8 mouse cellular contexts compared by ENCODE assay signal in the genomic region with DNA sequence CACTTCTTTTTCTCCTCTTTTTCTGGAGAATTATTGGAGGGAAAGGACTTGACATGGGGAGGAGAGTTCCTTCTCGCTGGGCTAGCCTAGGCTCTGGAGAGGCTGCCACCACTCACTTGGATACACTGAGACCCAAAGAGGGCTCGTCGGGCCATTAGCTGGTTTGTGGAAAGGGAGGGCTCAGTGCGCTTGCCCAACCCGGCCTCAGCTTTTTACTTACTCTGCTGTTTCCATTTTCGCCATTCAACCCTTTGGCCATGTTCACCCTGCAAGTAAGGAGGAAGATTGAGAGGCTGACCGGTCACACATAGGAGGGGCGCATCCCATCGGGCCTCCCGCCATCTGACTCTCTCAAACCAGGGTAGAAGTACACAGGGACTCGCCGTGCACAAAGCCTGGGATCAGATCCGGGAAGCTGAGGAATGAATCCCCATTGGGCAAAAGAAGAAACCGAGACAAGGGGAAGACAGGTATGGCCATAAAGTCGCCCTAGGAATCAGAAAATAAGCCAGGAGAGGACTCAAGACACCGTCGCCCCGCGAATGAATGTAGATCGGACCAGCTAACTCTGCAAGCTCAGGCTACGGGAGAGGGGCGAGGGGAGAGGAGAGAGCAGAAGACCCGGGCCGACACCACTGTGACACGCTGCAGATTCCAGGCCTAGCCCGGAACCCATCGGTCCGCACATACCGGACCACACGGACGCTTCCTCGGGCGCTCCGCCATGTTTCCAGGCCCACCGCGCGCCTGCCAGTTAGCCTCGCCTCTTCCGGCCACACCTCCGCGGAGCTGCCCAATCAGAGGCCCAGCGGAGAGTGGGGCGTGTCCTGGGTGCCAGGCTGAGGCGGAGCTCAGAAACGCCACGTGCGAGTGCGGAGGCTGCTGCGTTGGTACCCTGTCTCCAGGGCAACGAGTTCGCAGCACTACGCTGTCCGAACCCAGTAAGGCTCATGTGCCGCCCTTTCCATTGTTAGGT. TPM values are rescaled to one million over a fixed set of nuclear protein-coding genes. Genes with fewer than 3 reads are reported as not detected.
A peak's percentile ranks its signal among the peaks of the same experiment; 100 is the strongest.
DNase-seq lines count a peak whose midpoint lies in the region; ATAC-seq and TF ChIP-seq lines count a peak whose summit lies in the region.

A gene (minus strand): TSS at position 760 of the 976 bp plus-strand sequence.

- peak within 1 kb of the TSS; percentile 51; the same call in 1 of the 2 replicates for H3K27ac ChIP-seq in embryonic facial prominence, embryonic 13.5 days
- H3K27ac ChIP-seq in kidney, adult 2 months (ENCODE audit: insufficient read depth, low read depth, low read length): no peak within 1 kb of the TSS
- H3K27ac ChIP-seq in limb, embryonic 12.5 days: no peak within 1 kb of the TSS
- peak within 1 kb of the TSS; percentile 40; the same call in 1 of the 2 replicates for H3K27ac ChIP-seq in midbrain, embryonic 15.5 days
- H3K27ac ChIP-seq in spleen, adult 2 months (ENCODE audit: insufficient read depth, low read length): no peak within 1 kb of the TSS

- DNase-seq in 3134 (ENCODE audit: extremely low read depth, insufficient read length, low spot score): peak; percentile 94
- peak; percentile 97 to 98 for DNase-seq in adrenal gland, postnatal 36 days
- DNase-seq in heart, adult 18-20 months: peak; percentile 96 to 97
- DNase-seq in kidney, adult 2 months: peak; percentile 97
- DNase-seq in spleen, adult 2 months (ENCODE audit: low read depth in 1 of 2, low spot score in 2 of 2): peak; percentile 90 to 94

- TF ChIP-seq CTCF in kidney, adult 2 months (conservative IDR thresholded peaks at IDR 0.05; ENCODE audit: insufficient read depth, insufficient read length, low read depth, low read length): no peak
- TF ChIP-seq CTCF in spleen, adult 2 months (IDR thresholded peaks at IDR 0.05; ENCODE audit: extremely low read depth, insufficient read depth, insufficient read length, insufficient replicate concordance): no peak

- peaks cover 43% of the 10 kb centered on the region for H3K36me3 ChIP-seq in embryonic facial prominence, embryonic 13.5 days
- no peaks in the 10 kb centered on the region for H3K36me3 ChIP-seq in kidney, adult 2 months (ENCODE audit: control insufficient read depth, insufficient read depth, low read length)
- H3K36me3 ChIP-seq in limb, embryonic 12.5 days: peaks cover 43% of the 10 kb centered on the region
- peaks cover 18% of the 10 kb centered on the region for H3K36me3 ChIP-seq in midbrain, embryonic 15.5 days (replicated peaks)
- H3K36me3 ChIP-seq in spleen, adult 2 months (ENCODE audit: control insufficient read depth, insufficient read depth, low read length): peaks cover 12% of the 10 kb centered on the region

- TF ChIP-seq POLR2A in kidney, adult 2 months (IDR thresholded peaks at IDR 0.05; ENCODE audit: low read depth, low read length): peak; percentile 50
- peak; percentile 41; the same call in 1 of the 2 replicates for TF ChIP-seq POLR2A in spleen, adult 2 months (IDR thresholded peaks at IDR 0.05; ENCODE audit: low read depth, low read length)

- H3K9me3 ChIP-seq in embryonic facial prominence, embryonic 13.5 days: no peaks in the 10 kb centered on the region
- H3K9me3 ChIP-seq in limb, embryonic 12.5 days: peaks cover 5% of the 10 kb centered on the region; the same call in 1 of the 2 replicates
- no peaks in the 10 kb centered on the region for H3K9me3 ChIP-seq in midbrain, embryonic 15.5 days

- 2% methylated on average over 54 of the region's 54 CpGs for WGBS in embryonic facial prominence, embryonic 13.5 days
- 3% methylated on average over 54 of the region's 54 CpGs for WGBS in kidney, adult 2 months
- 2% methylated on average over 54 of the region's 54 CpGs for WGBS in limb, embryonic 12.5 days
- 3% methylated on average over 54 of the region's 54 CpGs for WGBS in midbrain, embryonic 15.5 days
- WGBS in spleen, adult 2 months: 3% methylated on average over 54 of the region's 54 CpGs

- no peaks in the 10 kb centered on the region; the same call in 1 of the 2 replicates for H3K27me3 ChIP-seq in embryonic facial prominence, embryonic 13.5 days
- no peaks in the 10 kb centered on the region for H3K27me3 ChIP-seq in kidney, adult 2 months (replicated peaks; ENCODE audit: control insufficient read depth, insufficient read depth, low read length)
- H3K27me3 ChIP-seq in limb, embryonic 12.5 days: no peaks in the 10 kb centered on the region
- no peaks in the 10 kb centered on the region for H3K27me3 ChIP-seq in midbrain, embryonic 15.5 days (replicated peaks)
- no peaks in the 10 kb centered on the region for H3K27me3 ChIP-seq in spleen, adult 2 months (ENCODE audit: control insufficient read depth, insufficient read depth, low read length)

- H3K9ac ChIP-seq in embryonic facial prominence, embryonic 13.5 days: peak within 1 kb of the TSS; percentile 90
- peak within 1 kb of the TSS; percentile 75 for H3K9ac ChIP-seq in limb, embryonic 12.5 days (replicated peaks)
- peak within 1 kb of the TSS; percentile 67 for H3K9ac ChIP-seq in midbrain, embryonic 15.5 days

- peak; percentile 98 for ATAC-seq in embryonic facial prominence, embryonic 13.5 days (ENCODE audit: insufficient number of reproducible peaks, insufficient read depth, low FRiP score, low TSS enrichment, low read depth)
- peak; percentile 97 for ATAC-seq in limb, embryonic 12.5 days (ENCODE audit: insufficient number of reproducible peaks, insufficient read depth, low FRiP score, low TSS enrichment, low read depth)
- peak; percentile 99 for ATAC-seq in midbrain, embryonic 15.5 days (replicated peaks)

- peak within 1 kb of the TSS; percentile 86 for H3K4me3 ChIP-seq in embryonic facial prominence, embryonic 13.5 days
- H3K4me3 ChIP-seq in kidney, adult 2 months (ENCODE audit: insufficient read depth, low read depth, low read length): peak within 1 kb of the TSS; percentile 80
- peak within 1 kb of the TSS; percentile 79 for H3K4me3 ChIP-seq in limb, embryonic 12.5 days (replicated peaks)
- peak within 1 kb of the TSS; percentile 69 for H3K4me3 ChIP-seq in midbrain, embryonic 15.5 days
- H3K4me3 ChIP-seq in spleen, adult 2 months (ENCODE audit: extremely low read depth, insufficient read depth, insufficient read length): peak within 1 kb of the TSS; percentile 66

- H3K4me1 ChIP-seq in embryonic facial prominence, embryonic 13.5 days: peaks cover 15% of the 10 kb centered on the region
- H3K4me1 ChIP-seq in kidney, adult 2 months (ENCODE audit: control insufficient read depth, insufficient read depth, low read length): no peaks in the 10 kb centered on the region; the same call in 1 of the 2 replicates
- H3K4me1 ChIP-seq in limb, embryonic 12.5 days (replicated peaks): peaks cover 9% of the 10 kb centered on the region
- H3K4me1 ChIP-seq in midbrain, embryonic 15.5 days: peaks cover 17% of the 10 kb centered on the region
- H3K4me1 ChIP-seq in spleen, adult 2 months (ENCODE audit: control insufficient read depth, insufficient read depth, insufficient read length): peaks cover 12% of the 10 kb centered on the region; the same call in 1 of the 2 replicates

- peak within 1 kb of the TSS; percentile 80 for H3K4me2 ChIP-seq in embryonic facial prominence, embryonic 13.5 days
- H3K4me2 ChIP-seq in limb, embryonic 12.5 days: peak within 1 kb of the TSS; percentile 91
- peak within 1 kb of the TSS; percentile 78 for H3K4me2 ChIP-seq in midbrain, embryonic 15.5 days

RNA-seq across cellular contexts. Expression of the gene that starts here (rescaled TPM):
- 10 to 100 TPM; 22.4 to 26.0 TPM for total RNA-seq in adrenal gland, postnatal 36 days (2021)
- 80.6 and 81.9 TPM in 2 replicates for polyA plus RNA-seq in embryonic facial prominence, embryonic 13.5 days (2015; fragmentation: Nextera tagmentation; extraction: Ambion mirVana)
- total RNA-seq in heart, adult 18-20 months (2021): 1 to 10 TPM; 4.8 to 6.4 TPM
- 22.8 and 23.6 TPM in 2 replicates for polyA plus RNA-seq in kidney, adult 2 months (2012; rRNA removed)
- polyA plus RNA-seq in limb, embryonic 12.5 days (2016; fragmentation: Nextera tagmentation; extraction: Ambion mirVana): 84.5 and 90.7 TPM in 2 replicates
- polyA plus RNA-seq in midbrain, embryonic 15.5 days (2015; fragmentation: Nextera tagmentation; extraction: Ambion mirVana): 65.3 and 69.9 TPM in 2 replicates
- polyA plus RNA-seq in spleen, adult 2 months (2012; rRNA removed): 19.1 and 23.3 TPM in 2 replicates

Comparison
In these comparisons a context has a peak if more than half of its experiments do, and no peak if none do; other contexts are left out.
1. H3K27ac ChIP-seq: peak in embryonic facial prominence, embryonic 13.5 days (single experiment) and midbrain, embryonic 15.5 days (single experiment); none in kidney, adult 2 months (single experiment), limb, embryonic 12.5 days (single experiment) and spleen, adult 2 months (single experiment).
2. Peak in every context shown above with its lines, with median percentiles within 50 percentile points of each other: DNase-seq, ATAC-seq, H3K4me2 ChIP-seq, H3K4me3 ChIP-seq and H3K9ac ChIP-seq.